Mouse (Mus musculus) liver, embryonic 13.5 days (tissue): ENCODE measurements at regions not wholly inside any gene's neighbourhood (a gene's known extent, or its start where the extent isn't known, plus 50 kb on each side); places are given as distances from the start of the nearest gene placed in this dataset.

Source experiments
- ATAC-seq: fragments of 200-750 bp; cut with Nextera tagmentation; 2 replicates; pipeline ENCODE4 v1.8.0; 2017; ENCODE audit warnings: low read depth, mild to moderate bottlenecking, moderate number of reproducible peaks, moderate library complexity
- DNase-seq: peaks from one replicate; pipeline ENCODE4 v3.0.0; 2022
- H3K27ac ChIP-seq: fragments of 300-500 bp; sonication (generic); 2 replicates; pipeline ENCODE4 v1.5.1; 2015; ENCODE audit warnings: moderate library complexity, mild to moderate bottlenecking, inconsistent platforms
- H3K27me3 ChIP-seq: fragments of 300-500 bp; sonication (generic); 2 replicates; pipeline ENCODE4 v1.6.1; 2015; ENCODE audit warnings: mild to moderate bottlenecking, inconsistent platforms
- H3K36me3 ChIP-seq: fragments of 300-500 bp; sonication (generic); 2 replicates; pipeline ENCODE4 v1.6.1; 2015; ENCODE audit warnings: mild to moderate bottlenecking, inconsistent platforms
- H3K4me1 ChIP-seq: fragments of 300-500 bp; sonication (generic); replicated peaks from 2 replicates; pipeline ENCODE4 v1.6.1; 2015; ENCODE audit warnings: inconsistent platforms
- H3K4me2 ChIP-seq: fragments of 300-500 bp; sonication (generic); 2 replicates; pipeline ENCODE4 v1.6.1; 2015; ENCODE audit warnings: inconsistent platforms, mild to moderate bottlenecking, moderate library complexity
- H3K4me3 ChIP-seq: fragments of 300-500 bp; sonication (generic); replicated peaks from 2 replicates; pipeline ENCODE4 v1.5.1; 2015; ENCODE audit warnings: mild to moderate bottlenecking, inconsistent platforms
- H3K9ac ChIP-seq: fragments of 300-500 bp; sonication (generic); 2 replicates; pipeline ENCODE4 v1.6.1; 2015; ENCODE audit warnings: mild to moderate bottlenecking, inconsistent platforms
- H3K9me3 ChIP-seq: fragments of 300-500 bp; sonication (generic); replicated peaks from 2 replicates; pipeline ENCODE4 v1.6.1; 2016; ENCODE audit warnings: inconsistent platforms
- WGBS: fragments of 180-500 bp; shearing (Covaris S2); methylation state at CpG from one replicate; pipeline ENCODE4 v1.1.7; 2015; ENCODE audit not compliant: insufficient replicate concordance; 5-methylcytosine and 5-hydroxymethylcytosine counted together

- ATAC-seq: no peak
- no peak overlapping the region for H3K9ac ChIP-seq
- no peaks in the 10 kb centered on the region for H3K27me3 ChIP-seq
- no peaks in the 10 kb centered on the region for H3K36me3 ChIP-seq
- no peak for DNase-seq
- no peak overlapping the region for H3K4me3 ChIP-seq
- no peaks in the 10 kb centered on the region for H3K9me3 ChIP-seq
- H3K4me1 ChIP-seq: no peaks in the 10 kb centered on the region
- no peak overlapping the region for H3K27ac ChIP-seq
- 70% methylated on average over 26 of the region's 26 CpGs for WGBS
- H3K4me2 ChIP-seq: no peak overlapping the region
Measured at GRCm38 (mm10) chr16:93486646-93487550, 117.0 kb downstream of the Setd4 start.

- Histone ChIP-seq H3K9me3 (no peaks in the 10 kb centered on the region), H3K36me3 (no peaks in the 10 kb centered on the region), H3K4me3 (no peak overlapping the region), H3K9ac (no peak overlapping the region), H3K27ac (no peak overlapping the region), H3K27me3 (no peaks in the 10 kb centered on the region), H3K4me1 (no peaks in the 10 kb centered on the region), H3K4me2 (no peak overlapping the region)
- no peak for ATAC-seq
- 62% methylated on average over 6 of the region's 6 CpGs for WGBS
- DNase-seq: no peak
Measured at GRCm38 (mm10) chr16:93469957-93470356, 133.9 kb downstream of the Setd4 start.

- ATAC-seq (no peak), DNase-seq (no peak)
- H3K27me3 ChIP-seq: no peaks in the 10 kb centered on the region
- no peaks in the 10 kb centered on the region for H3K9me3 ChIP-seq
- WGBS: 70% methylated on average over 5 of the region's 5 CpGs
- H3K9ac ChIP-seq: no peak overlapping the region
- H3K27ac ChIP-seq: no peak overlapping the region
- H3K36me3 ChIP-seq: no peaks in the 10 kb centered on the region
- no peak overlapping the region for H3K4me2 ChIP-seq
- H3K4me3 ChIP-seq: no peak overlapping the region
- no peaks in the 10 kb centered on the region for H3K4me1 ChIP-seq
Measured at GRCm38 (mm10) chr16:93465741-93466140, 138.1 kb downstream of the Setd4 start.

- DNase-seq (no peak), ATAC-seq (no peak)
- 46% methylated on average over 2 of the region's 2 CpGs for WGBS
- H3K36me3 ChIP-seq: no peaks in the 10 kb centered on the region
- H3K9ac ChIP-seq: no peak overlapping the region
- no peak overlapping the region for H3K4me2 ChIP-seq
- no peaks in the 10 kb centered on the region for H3K9me3 ChIP-seq
- H3K27ac ChIP-seq: no peak overlapping the region
- H3K4me3 ChIP-seq: no peak overlapping the region
- no peaks in the 10 kb centered on the region for H3K4me1 ChIP-seq
- 0 out of 2 replicates have a peak, but pooled peaks cover 5% of the 10 kb centered on the region for H3K27me3 ChIP-seq
Measured at GRCm38 (mm10) chr16:93464898-93465297, 139.0 kb downstream of the Setd4 start.

GRCm38 (mm10) chr16:93463405-93463804 lies 140.5 kb downstream of the Setd4 start:
- WGBS: 79% methylated on average over 13 of the region's 13 CpGs
- H3K4me3 ChIP-seq: no peak overlapping the region
- H3K27ac ChIP-seq: no peak overlapping the region
- H3K27me3 ChIP-seq: 0 out of 2 replicates have a peak, but pooled peaks cover 7% of the 10 kb centered on the region
- H3K4me1 ChIP-seq: no peaks in the 10 kb centered on the region
- no peaks in the 10 kb centered on the region for H3K36me3 ChIP-seq
- H3K9ac ChIP-seq: no peak overlapping the region
- DNase-seq (no peak), ATAC-seq (no peak)
- no peak overlapping the region for H3K4me2 ChIP-seq
- no peaks in the 10 kb centered on the region for H3K9me3 ChIP-seq

GRCm38 (mm10) chr16:93462286-93462610 lies 141.6 kb downstream of the Setd4 start:
- no peak for DNase-seq
- 46% methylated on average over 8 of the region's 8 CpGs for WGBS
- H3K9ac ChIP-seq: no peak overlapping the region

GRCm38 (mm10) chr16:93461406-93462285 lies 142.2 kb downstream of the Setd4 start:
- DNase-seq: no peak
- Histone ChIP-seq H3K9ac (no peak overlapping the region), H3K9me3 (no peaks in the 10 kb centered on the region), H3K36me3 (no peaks in the 10 kb centered on the region), H3K27ac (no peak overlapping the region), H3K27me3 (0 out of 2 replicates have a peak, but pooled peaks cover 7% of the 10 kb centered on the region), H3K4me2 (no peak overlapping the region), H3K4me3 (no peak overlapping the region), H3K4me1 (no peaks in the 10 kb centered on the region)
- ATAC-seq: no peak
- 68% methylated on average over 27 of the region's 27 CpGs for WGBS

More at GRCm38 (mm10) chr16:93462286-93462610, 141.6 kb downstream of the Setd4 start:
- Histone ChIP-seq H3K27ac (no peak overlapping the region), H3K4me3 (no peak overlapping the region), H3K27me3 (0 out of 2 replicates have a peak, but pooled peaks cover 7% of the 10 kb centered on the region), H3K4me1 (no peaks in the 10 kb centered on the region), H3K9me3 (no peaks in the 10 kb centered on the region), H3K36me3 (no peaks in the 10 kb centered on the region), H3K4me2 (no peak overlapping the region)
- ATAC-seq: no peak

- no peak overlapping the region for H3K27ac ChIP-seq
- ATAC-seq: no peak
- WGBS: 44% methylated on average over 12 of the region's 12 CpGs
- H3K27me3 ChIP-seq: 0 out of 2 replicates have a peak, but pooled peaks cover 7% of the 10 kb centered on the region
- H3K9me3 ChIP-seq: no peaks in the 10 kb centered on the region
- no peak overlapping the region for H3K9ac ChIP-seq
- no peak for DNase-seq
- H3K4me1 ChIP-seq: no peaks in the 10 kb centered on the region
- no peak overlapping the region for H3K4me3 ChIP-seq
- no peaks in the 10 kb centered on the region for H3K36me3 ChIP-seq
- H3K4me2 ChIP-seq: no peak overlapping the region
Measured at GRCm38 (mm10) chr16:93459497-93460240, 144.2 kb downstream of the Setd4 start.

- 42% methylated on average over 25 of the region's 25 CpGs for WGBS
- ATAC-seq (no peak), DNase-seq (no peak)
- H3K9me3 ChIP-seq: no peaks in the 10 kb centered on the region
- H3K36me3 ChIP-seq: no peaks in the 10 kb centered on the region
- H3K27me3 ChIP-seq: 0 out of 2 replicates have a peak, but pooled peaks cover 7% of the 10 kb centered on the region
- H3K4me2 ChIP-seq: no peak overlapping the region
- H3K4me1 ChIP-seq: peaks cover 3% of the 10 kb centered on the region; the same call in 1 of the 2 replicates
- H3K27ac ChIP-seq: no peak overlapping the region
- no peak overlapping the region for H3K4me3 ChIP-seq
- H3K9ac ChIP-seq: no peak overlapping the region
Measured at GRCm38 (mm10) chr16:93458598-93459496, 145.0 kb downstream of the Setd4 start.

- Histone ChIP-seq H3K4me3 (no peak overlapping the region), H3K27ac (no peak overlapping the region), H3K9me3 (no peaks in the 10 kb centered on the region), H3K4me2 (no peak overlapping the region), H3K27me3 (0 out of 2 replicates have a peak, but pooled peaks cover 7% of the 10 kb centered on the region), H3K4me1 (peaks cover 3% of the 10 kb centered on the region; the same call in 1 of the 2 replicates), H3K9ac (no peak overlapping the region), H3K36me3 (no peaks in the 10 kb centered on the region)
- WGBS: 74% methylated on average over 19 of the region's 20 CpGs
- DNase-seq (no peak), ATAC-seq (no peak)
Measured at GRCm38 (mm10) chr16:93458011-93458585, 145.8 kb downstream of the Setd4 start.
